Mouse (Mus musculus) natural killer cell, adult 2 months (primary cell): Measurements from ENCODE around the gene Olfr323.

Source experiments
- DNase-seq, 2 experiments: peaks; one replicate each; pipeline ENCODE4 v3.0.0; 2022; ENCODE audit warnings: low spot score in 2 of 2

The Olfr323 gene

GRCm38 (mm10) chr11:58630401-58630800, at the start of gene Olfr323:
Gene Olfr323 (minus strand): TSS chr11:58630501.
- no peak for DNase-seq

- DNase-seq: no peak
These were observed 41.5 kb upstream of the Olfr323 start for GRCm38 (mm10) chr11:58671825-58672224.

DNA sequence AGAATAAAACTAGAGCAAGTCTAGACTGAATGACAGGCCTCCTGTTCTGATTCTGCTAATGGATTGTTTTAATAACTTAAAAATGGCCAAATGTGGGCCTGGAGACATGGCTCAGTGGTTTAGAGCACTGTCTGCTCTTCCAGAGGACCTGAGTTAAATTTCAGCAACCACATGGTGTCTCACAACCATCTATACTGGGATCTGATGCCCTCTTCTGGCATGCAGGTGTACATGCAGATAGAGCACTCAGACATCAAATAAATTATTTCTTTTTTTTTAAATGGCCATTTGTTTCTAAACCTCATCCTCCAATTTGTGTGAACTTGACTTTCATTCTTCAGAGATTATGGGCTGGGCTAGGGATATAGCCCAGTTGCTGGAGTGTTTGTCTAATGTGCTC, 39.0 kb upstream of the Olfr323 start:
- DNase-seq: no peak

DNA sequence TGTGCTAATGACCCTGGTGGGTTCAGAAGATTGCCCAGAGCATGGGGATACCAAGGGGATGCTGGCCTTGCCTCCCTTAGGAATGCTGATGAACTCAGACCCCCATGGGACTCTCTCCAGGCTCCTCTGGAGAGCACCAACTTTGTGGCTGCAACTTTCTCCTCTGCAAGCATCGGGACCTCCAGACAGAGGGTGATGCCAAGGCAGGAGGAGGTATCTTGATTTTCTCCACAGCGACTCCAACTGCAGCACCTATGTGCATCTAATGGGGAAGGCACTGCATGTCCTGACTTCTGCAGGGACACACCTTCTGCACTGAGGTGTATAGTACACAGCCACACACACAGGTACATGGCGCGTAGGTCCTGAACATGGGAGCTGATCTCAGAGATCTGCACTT, 28.3 kb upstream of the Olfr323 start, which contains the start of gene Olfr322:
Olfr322 (plus strand) TSS at position 187 of the 400 bp plus-strand sequence.
- DNase-seq: no peak

- no peak for DNase-seq
These were observed 24.9 kb upstream of the Olfr323 start for GRCm38 (mm10) chr11:58655151-58655550.

GRCm38 (mm10) chr11:58643350-58643749, 13.0 kb upstream of the Olfr323 start:
- DNase-seq: peak; percentile 44 to 51

DNA sequence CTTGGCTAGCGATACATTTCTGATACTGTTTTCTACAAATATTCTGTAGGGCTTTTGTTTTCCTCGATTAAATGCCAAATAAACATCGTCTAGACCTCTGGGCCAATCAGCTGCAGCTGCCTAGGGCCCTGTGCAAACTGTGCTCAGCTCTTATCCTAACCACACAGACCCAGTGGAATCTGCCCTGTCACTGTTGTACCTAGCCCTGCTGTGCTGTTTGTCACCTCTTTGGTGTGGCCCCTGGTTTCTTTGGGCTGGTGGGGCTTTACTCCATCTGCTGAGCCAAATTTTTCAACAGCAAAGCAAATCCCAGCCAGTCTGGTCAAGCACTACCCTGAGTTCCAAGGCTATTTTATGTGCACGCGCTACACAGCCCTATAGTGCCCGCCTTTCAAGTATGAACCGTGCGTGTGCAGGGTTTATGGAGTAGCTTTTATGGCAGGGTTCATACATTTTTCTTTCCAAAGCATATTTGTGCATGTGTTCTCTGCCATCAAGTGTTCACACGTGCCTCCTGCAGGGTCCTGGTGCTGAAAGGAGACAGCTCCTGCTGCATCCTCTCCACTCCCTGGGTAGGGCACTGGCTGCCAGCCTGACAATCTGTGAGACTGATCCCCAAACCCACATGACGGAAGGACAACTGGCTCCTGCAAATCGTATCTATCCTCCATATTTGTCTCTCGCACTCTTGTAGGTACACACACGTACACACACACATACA, 11.5 kb upstream of the Olfr323 start:
- no peak for DNase-seq

DNA sequence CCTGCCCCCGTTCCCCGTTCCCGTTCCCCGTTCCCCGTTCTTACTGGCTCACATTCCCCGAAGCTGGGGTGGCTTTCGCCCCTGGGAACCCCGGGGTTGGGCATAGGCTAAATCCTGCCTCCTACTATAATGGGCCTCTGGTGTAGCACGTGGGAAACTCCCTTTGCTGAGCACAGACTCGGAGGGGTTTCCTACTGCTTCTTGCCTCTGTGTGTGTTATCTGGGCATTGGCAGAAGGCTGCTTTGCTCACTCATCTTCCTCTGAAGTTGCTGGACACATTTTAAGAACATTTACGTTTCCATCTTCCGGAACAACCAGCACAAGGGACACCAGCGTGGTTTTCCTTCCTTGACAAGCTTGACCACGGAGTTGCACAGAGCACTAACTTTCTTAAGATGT, 10.8 kb upstream of the Olfr323 start:
- DNase-seq: no peak

- no peak for DNase-seq
These were observed 10.1 kb upstream of the Olfr323 start, which contains the start of gene Trim58 for GRCm38 (mm10) chr11:58640272-58640867. Gene Trim58 (plus strand): TSS chr11:58640465.

DNA sequence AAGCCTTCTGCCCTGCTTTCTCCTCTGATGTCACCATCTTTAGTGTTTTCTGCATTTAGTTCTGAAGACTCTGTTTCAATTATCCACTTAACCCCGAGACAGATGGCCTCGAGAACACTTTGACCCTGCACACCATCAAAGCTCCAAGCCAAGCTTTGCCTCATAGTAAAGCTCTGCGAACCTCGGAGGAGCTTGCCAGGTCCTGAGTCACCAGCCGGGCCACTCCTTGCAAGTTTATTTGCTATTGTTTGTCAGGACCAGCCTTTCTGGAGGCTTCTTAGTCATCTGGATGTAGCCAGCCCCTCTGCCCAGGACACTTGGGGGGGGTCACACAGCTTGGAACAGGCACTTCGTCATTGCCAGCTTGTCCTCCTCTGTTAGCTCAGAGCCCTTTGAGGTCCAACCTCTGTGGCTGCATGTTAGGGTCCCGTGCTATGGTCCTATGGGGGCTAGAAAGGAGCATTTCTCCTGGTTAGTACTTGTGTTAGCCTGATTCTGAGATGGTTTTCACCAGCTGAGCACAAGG, 7.9 kb upstream of the Olfr323 start:
- DNase-seq: no peak

- peak; percentile 20 to 48 for DNase-seq
These were observed 6.2 kb upstream of the Olfr323 start for GRCm38 (mm10) chr11:58636376-58636977.

DNA sequence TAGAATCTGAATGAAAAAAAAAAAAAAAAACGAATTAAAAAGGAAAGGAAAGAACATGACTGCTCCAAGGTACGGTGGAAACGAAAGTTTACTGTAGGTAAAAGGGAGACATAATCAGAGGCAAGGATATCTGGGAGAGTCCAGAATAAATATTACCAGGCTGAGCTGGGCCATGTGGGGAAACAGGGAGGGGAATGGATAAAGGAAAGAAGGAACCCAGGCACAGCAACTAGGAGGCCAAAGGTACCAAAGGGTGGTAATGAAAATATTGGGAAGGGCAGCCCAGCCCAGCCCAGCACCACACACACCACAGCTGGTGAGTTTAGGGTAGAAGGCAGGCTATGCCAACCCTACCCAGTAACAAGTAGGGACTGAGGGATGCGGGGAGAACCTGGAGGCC, 4.6 kb upstream of the Olfr323 start:
- DNase-seq: no peak

DNA sequence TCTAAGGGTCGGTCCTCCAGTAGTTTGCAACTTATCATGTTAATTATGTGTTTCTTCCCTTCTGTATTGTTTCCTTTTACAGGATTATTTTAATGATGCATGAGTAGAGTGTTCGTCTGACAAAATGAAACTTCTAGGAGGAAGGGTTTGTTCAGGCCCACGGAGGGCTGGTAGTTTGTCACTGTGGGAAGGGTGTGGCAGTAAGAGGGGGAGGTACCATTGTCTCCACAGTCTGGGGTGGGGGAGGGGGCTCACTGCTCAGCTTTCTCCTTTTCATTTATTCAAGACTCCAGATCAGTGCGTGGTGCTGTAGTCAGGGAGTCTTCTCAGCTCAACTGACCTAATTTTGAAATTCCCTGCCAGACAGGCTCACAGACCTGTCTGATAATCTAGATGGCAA, 4.2 kb downstream of the Olfr323 start:
- no peak for DNase-seq

GRCm38 (mm10) chr11:58618793-58619192, 11.5 kb downstream of the Olfr323 start:
- no peak for DNase-seq

- DNase-seq: no peak
These were observed 11.9 kb downstream of the Olfr323 start for GRCm38 (mm10) chr11:58618369-58618768.

GRCm38 (mm10) chr11:58615975-58616374, 14.3 kb downstream of the Olfr323 start, which contains the start of gene 2210407C18Rik:
Gene 2210407C18Rik (minus strand): TSS chr11:58616075.
- DNase-seq: no peak

DNA sequence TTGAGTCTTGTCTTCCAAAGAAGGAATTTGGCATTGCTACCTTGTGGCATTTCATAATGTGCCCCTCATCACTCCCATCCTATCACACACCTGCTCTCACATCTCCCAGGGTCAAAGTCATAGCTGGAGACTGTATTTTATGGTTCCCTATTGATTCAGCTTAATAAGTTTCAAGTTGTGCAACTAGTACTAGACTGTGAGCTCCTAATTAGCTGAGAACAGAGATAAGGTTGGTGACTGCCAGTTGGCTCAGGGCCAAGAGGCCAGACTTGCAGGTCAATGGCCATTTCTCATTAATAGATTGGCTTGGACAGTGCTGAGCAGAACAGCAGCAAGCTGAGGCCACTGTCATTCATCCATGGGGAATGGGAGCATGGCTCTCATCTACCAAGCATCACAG, 15.8 kb downstream of the Olfr323 start:
- no peak for DNase-seq

DNA sequence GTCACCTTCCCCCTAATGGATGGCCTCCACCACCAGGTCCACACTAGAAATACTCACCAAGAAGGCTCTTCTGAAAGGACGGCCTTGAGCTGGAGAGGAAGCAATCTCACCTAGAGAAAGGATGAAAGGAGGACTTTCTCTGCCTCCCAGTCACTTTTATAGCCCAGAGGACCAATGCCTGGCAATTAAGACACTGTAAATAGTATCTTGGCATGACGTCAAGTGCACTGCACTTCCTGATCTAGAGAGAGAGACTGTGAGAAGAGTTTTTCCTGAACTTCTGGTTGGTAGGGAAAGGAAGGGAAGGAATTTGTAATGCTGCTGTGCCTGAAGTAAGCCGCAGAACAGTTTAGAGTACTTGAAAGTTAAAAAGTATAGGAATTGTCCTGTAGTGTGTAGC, 16.9 kb downstream of the Olfr323 start:
- DNase-seq: no peak

DNA sequence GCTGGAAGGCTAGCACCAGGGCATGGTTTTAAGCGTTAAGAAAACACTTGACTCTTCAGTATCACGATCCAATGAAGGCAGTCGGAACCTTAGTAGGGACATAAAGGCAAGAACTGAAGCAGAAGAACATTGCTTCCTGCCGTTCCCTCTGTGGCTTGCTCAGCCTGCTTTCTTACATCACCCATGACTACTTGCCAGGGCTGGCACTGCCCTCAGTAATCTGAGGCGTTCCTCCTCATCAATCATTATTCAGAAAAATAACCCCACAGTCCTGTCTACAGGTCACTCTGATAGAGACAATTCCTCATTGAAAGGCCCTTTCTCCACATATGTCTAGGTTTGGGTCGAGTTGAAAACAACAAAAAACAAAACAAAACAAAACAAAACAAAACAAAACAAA, 23.3 kb downstream of the Olfr323 start:
- no peak for DNase-seq

GRCm38 (mm10) chr11:58606177-58606919, 24.0 kb downstream of the Olfr323 start:
- no peak for DNase-seq

- DNase-seq: no peak
These were observed 25.1 kb downstream of the Olfr323 start for GRCm38 (mm10) chr11:58605228-58605627.

GRCm38 (mm10) chr11:58604688-58605087, 25.6 kb downstream of the Olfr323 start:
- DNase-seq: no peak
